Mouse (Mus musculus) cerebellum, adult 18-20 months (tissue): ENCODE measurements around the gene Ganab.
"Not testable (repeated sequence)": the region's sequence is repeated elsewhere in the genome, so short reads cannot be mapped to it uniquely, and the experiment has no call there.

ENCODE experiments used
- DNase-seq, 2 experiments: peaks; one replicate each; pipeline ENCODE4 v3.0.0; 2021

Ganab gene

GRCm38 (mm10) chr19:8888511-8889385, 9.1 kb upstream of the Ganab start, which contains the start of the genes 1810009A15Rik and Gm49416:
TSS of gene 1810009A15Rik (plus strand) at chr19:8888853.
TSS of gene Gm49416 (plus strand) at chr19:8888926.
- DNase-seq, result peak; percentile 92 to 97

- DNase-seq, result peak; percentile 82 to 88
These were observed 4.8 kb upstream of the Ganab start, which contains the start of gene Ints5 for GRCm38 (mm10) chr19:8892829-8893766. TSS of gene Ints5 (plus strand) at chr19:8893005.

DNA sequence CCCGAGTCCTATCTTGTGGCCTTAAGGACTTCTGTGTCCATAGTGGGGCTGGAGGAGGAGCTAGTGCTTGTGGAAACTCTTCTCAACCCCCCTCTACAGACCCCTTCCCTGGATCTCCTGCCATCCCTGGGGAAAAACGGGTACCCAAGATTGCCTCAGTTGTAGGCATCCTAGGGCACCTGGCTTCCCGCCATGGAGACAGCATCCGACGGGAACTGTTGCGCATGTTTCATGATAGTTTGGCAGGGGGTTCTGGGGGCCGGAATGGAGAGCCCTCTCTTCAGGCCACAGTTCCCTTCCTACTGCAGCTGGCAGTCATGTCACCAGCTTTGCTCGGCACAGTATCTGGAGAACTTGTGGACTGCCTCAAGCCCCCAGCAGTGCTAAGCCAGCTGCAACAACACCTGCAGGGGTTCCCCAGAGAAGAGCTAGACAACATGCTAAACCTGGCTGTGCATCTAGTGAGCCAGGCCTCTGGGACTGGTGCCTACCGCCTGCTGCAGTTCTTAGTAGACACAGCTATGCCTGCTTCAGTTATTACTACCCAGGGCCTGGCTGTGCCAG, 2.4 kb upstream of the Ganab start:
- DNase-seq, result peak in 1 of 2 experiments; percentile 14

- DNase-seq, result not testable (repeated sequence)
These were observed 1.6 kb upstream of the Ganab start for GRCm38 (mm10) chr19:8896231-8896630.

GRCm38 (mm10) chr19:8897211-8897864, 533 bp upstream of the Ganab start:
- peak; percentile 45 to 46 for DNase-seq

DNA sequence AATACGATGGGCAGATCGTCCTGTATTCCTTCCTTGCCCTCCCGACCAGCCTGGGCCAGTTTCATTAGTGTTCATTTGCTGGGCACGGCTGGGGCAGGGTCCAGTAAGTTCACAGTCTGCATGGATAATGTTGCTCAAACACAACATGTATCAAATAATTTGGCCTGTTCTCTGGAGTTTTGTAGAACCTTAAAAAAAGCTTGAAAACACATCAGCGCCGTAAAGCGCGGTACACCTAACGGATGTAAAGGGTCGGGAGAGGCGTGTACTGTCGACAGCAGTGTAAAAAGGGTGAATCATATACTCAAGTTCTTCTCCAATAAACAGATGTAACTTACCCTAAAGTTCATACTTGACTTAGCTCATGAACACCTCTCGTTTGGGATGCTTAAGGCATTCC, 705 bp downstream of the Ganab start:
- no peak for DNase-seq

DNA sequence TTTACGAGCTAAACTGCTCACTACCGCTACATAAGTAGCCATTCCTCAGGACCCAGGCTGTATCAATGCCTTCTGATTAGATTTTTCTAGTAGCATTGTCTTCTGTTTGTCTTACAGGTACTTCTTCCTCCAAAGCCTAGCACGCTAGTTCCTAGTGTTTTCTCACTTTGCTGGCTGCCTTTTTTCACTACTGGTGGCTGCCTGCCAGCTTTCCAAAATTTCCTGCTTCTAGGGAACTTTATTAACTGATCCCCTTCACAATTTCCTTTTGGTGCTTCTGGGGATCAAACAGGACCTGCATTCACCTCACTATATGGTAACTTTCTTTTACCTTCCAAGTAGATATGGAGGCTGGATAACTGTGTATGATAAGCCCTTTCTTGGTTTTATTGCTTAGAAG, 1.2 kb downstream of the Ganab start:
- DNase-seq, result no peak

DNA sequence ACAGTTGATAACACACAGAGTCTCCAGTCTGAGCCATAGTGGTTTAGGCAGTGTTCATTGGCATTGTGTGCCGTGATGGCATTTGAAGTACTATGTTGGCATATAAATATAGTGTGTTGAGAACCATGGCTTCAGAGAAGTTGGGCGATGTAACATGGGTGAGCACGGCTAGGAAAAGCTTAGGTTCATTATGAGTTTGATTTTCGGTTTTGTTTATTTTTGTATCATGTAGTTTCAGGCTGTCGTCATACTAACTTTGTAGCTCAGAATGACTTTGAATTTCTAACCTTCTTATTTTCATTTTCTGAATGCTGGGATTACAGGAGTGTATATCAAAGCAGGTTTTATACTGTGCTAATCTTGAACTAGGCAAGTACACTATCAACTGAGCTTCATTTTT, 5.5 kb downstream of the Ganab start:
- DNase-seq, result no peak

DNA sequence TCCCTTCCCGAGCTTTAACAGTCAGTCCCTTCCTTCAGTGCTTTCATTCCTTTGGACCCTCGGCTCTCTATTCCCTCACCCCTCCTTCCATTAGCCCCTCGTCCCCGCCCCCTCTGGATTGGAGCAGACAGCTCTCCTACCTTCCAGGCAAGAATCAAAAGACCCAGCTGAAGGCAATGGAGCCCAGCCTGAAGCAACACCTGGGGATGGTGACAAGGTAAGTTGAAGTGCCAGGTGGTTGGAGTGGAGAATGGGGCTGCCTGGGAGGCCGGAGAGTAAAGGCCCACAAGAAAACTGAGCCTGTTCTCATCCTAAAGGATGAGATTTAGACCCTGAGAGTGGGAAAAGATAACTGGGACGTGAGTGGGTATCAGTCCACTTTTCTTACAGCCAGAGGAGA, 10.7 kb downstream of the Ganab start:
- DNase-seq, result no peak

- no peak for DNase-seq
These were observed 13.9 kb downstream of the Ganab start for GRCm38 (mm10) chr19:8911810-8912209.

- no peak for DNase-seq
These were observed 16.3 kb downstream of the Ganab start for GRCm38 (mm10) chr19:8914212-8914611.

- DNase-seq, result no peak
These were observed 21.1 kb downstream of the Ganab start for GRCm38 (mm10) chr19:8919000-8919399.

DNA sequence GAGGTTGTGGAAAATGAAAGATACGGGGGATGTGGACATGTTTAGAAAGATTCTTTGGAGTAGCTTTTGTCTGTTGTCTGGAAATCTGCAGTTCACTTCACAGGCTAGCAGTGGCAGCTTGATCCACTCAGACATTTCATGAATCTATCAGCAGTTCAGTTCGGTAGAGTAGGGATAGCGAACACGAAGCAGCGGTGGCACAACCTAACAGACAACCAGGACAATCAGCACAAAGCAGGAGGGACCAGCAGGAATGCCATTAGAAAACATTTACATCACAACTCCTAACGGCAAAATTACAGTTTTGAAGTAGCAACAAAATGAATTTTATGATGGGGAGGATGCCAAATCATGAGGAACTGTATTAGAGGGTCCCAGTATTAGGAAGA, 21.8 kb downstream of the Ganab start:
- no peak for DNase-seq

DNA sequence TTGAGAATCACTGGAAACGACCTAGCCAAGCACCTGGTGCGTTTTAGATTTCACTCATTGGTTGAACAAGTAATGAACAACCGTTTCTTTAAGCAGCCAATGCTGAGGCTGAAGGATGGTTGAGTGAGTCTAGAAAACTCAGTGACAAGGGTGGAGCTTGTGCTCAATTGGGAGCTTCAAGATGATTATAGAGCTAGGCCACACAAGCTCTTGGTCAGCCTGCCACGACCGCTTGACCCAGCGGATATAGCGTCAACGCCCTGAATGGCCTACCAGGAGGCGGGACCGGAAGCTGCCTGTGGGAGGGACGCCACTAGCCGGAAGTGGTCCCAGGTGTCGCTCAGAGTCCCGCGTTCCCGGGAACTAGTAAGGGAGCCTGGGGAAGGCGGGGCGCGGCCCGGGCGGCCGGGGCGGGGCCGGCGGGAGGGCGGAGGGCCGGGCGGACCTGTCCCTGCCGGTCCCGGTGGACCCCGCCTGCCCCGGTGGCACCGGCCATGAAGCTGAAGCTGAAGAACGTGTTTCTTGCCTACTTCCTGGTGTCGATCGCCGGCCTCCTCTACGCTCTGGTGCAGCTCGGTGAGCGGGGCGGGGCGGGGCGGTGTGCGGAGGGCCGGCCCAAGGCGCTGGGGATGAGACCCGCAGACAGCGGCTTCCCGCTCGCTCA, 22.3 kb downstream of the Ganab start, which contains the start of gene B3gat3:
Gene B3gat3, plus strand, starts transcription at position 302 of the 664 bp plus-strand sequence.
- peak; percentile 96 to 97 for DNase-seq

DNA sequence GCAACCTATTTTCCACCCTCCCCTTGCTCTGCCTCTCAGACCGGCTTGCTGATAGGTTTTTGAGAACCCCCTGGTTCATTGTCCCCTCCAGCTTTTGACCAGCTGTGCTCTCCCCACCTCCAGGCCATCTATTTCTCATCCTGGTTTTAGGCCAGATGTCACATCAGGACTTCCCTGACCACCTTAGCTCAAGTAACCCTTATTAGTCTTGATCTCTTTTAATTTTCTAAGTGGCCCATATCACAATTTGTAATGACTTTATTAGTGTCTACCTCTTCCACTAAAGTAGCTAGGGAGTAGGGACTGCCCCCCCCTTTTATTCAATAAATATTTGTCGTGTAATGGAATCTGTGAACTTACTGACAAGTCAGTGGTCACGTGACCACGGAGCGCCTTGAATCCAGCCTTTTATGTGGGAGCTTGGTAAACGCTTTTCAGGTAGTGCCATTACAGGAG, 23.0 kb downstream of the Ganab start:
- DNase-seq, result no peak

GRCm38 (mm10) chr19:8921741-8922140, 23.9 kb downstream of the Ganab start:
- no peak for DNase-seq

DNA sequence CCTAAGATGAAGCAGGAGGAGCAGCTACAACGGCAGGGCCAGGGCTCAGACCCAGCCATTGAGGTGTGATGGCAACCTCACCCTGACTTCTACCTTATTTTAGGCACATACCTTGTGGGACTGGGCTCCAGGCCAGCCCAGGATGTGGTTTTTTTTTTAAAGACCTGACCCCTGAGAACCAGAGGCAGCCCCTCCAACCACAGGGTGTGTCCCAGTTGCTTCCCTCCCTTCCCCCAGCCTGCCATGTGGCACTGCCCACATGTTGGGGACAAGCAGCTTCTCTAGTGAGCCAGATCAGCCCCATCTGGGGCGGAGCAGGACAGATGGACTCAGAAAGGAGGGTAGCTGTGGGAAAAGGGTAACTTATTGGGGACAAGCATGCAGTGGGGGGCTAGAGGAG, 28.9 kb downstream of the Ganab start:
- no peak for DNase-seq

DNA sequence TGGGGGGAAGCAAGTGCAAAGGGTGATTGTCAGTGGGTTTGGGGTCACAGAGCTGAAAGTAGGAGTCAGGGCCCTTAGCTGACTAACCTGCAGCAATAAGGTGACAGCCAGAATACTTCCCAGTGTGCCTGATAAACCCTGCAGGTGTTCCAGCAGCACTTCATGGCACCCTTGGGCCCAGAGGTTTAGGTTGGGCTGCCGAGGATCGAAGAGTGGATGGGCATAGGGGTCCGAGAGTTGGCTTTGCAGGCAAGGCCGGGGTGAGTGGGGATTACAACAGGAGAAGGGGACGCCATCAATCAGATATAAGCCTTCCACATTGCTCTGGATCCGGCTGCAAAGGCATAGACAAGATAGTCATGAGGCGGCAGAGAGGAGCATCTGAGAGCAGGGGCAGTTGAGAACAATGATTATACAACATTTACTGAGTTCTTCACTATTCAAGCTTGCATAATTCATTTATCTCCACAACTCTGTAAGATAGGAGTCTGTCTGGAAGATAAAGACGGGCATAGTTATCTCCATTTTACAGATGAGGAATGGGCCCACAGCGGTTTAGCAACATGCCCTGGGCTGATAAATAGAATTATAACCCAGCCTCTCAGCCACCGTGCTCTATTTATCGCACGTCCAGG, 30.1 kb downstream of the Ganab start:
- no peak for DNase-seq

DNA sequence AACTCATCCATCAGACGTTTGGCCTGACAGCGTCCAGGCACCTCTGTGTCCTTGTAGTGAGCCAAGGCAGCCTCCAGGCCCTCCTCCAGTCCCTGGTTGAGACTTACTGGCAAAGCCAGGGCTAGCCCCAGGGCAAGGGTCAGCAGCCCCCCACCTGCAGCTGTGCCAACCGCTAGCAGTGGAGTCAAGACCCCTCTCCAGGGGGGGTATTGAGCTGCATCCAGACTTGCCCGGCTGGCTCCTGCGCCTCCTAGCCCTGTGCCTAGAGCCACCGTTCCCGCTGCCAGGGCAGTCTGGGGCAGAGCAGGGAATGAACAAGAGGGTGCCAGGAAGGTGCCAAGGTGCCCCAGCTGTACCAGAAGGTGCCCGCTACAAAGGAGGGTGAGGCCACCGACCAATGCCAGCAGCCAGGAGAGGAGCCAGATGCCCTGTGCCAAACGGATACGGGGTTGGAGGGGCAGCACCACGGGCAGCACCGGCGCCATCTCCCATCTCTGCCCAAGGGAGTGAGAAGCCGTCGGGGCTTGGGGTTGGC, 30.9 kb downstream of the Ganab start:
- DNase-seq, result peak in 1 of 2 experiments; percentile 60

DNA sequence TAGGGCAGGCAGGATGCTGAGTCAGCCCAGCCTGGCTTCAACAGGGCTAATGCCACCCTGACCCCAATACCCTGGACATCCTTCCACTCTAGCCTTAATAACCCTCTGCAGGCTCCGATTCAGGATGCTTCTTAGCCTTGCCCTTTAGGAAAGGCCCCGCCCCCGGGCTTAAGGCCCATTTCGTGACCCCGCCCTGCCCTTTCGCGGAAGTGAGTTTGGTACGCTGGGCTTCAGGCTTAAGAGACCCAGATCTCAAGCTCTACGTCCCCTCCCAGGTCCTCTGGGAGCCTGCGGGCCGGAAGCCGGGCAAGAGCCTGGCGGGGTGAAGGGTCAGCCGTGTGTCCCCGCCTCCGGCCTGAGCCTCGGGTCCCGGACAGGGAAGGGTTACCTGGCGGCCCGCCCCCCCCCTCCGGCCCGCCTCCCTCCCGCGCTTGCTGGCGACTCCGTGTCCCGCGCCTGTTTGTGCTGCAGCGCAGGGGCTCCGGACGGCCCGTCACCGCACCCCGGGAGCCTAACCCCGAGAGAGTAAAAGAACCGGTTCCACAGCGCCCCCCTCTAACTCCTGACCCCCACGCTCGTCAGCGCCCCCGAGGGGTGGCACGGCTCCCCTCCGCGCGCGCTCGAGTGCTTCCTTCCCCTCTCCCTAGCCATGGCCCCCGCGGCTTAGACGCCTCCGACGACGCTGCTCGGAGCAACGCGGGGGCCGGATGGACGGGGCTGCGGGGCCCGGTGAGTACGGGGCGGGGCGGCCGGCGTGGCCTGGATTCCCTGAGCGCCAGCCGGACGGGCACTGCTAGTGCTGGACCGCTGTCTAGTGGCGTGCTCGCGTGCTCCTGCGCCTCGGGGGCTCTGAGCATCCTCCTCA, 31.6 kb downstream of the Ganab start, which contains the start of the genes Rom1 and Eml3:
Gene Rom1, minus strand, starts transcription at position 133 of the 865 bp plus-strand sequence.
Gene Eml3, plus strand, starts transcription at position 329 of the 865 bp plus-strand sequence.
- peak; percentile 80 to 82 for DNase-seq
